Mouse (Mus musculus) CH12.LX (cell line): ENCODE measurements at regions not wholly inside any gene's neighbourhood (a gene's known extent, or its start where the extent isn't known, plus 50 kb on each side); places are given as distances from the start of the nearest gene placed in this dataset.

Experiments used
- DNase-seq: peaks from one replicate; pipeline ENCODE4 v3.0.0-alpha.2; 2013; ENCODE audit errors: extremely low read depth
- H3K27ac ChIP-seq: 2 replicates; pipeline ENCODE4 v1.5.1; 2012; ENCODE audit warnings: low read depth, mild to moderate bottlenecking, control low read depth, moderate library complexity; ENCODE audit not compliant: insufficient read depth
- H3K27me3 ChIP-seq: replicated peaks from 2 replicates; pipeline ENCODE3; 2012; ENCODE audit warnings: inconsistent platforms
- H3K36me3 ChIP-seq, 2 experiments: replicated peaks in 1 of 2; 2 replicates each; pipeline versions ENCODE3 to v1.6.1; 2012; ENCODE audit warnings: inconsistent platforms in 1 of 2, low read length in 1 of 2, mild to moderate bottlenecking in 1 of 2, mixed read lengths in 1 of 2, moderate library complexity in 1 of 2; ENCODE audit not compliant: control insufficient read depth in 1 of 2, insufficient read depth in 1 of 2
- H3K4me1 ChIP-seq, 2 experiments: 2 replicates each; pipeline ENCODE4 v1.6.1; 2012; ENCODE audit warnings: inconsistent platforms in 1 of 2, moderate library complexity in 1 of 2; ENCODE audit not compliant: insufficient read depth in 2 of 2, control insufficient read depth in 1 of 2
- H3K4me2 ChIP-seq: 2 replicates; pipeline ENCODE4 v1.6.1; 2012; ENCODE audit warnings: low read depth, mild to moderate bottlenecking, control low read depth; ENCODE audit not compliant: poor library complexity, insufficient read depth, severe bottlenecking
- H3K4me3 ChIP-seq, 3 experiments: fragments of 150-350 bp in 1 of 3; sonication (generic) in 1 of 3; replicated peaks in 1 of 3; 2 replicates each; pipeline versions ENCODE3 to v1.5.1; 2011 to 2012; ENCODE audit warnings: low read depth in 2 of 3, low read length in 2 of 3, mild to moderate bottlenecking in 2 of 3, moderate library complexity in 2 of 3, control low read depth in 1 of 3, improper control_type of control experiment in 1 of 3, inconsistent platforms in 1 of 3, mixed read lengths in 1 of 3; ENCODE audit not compliant: poor library complexity in 1 of 3
- H3K79me2 ChIP-seq: replicated peaks from 2 replicates; pipeline ENCODE4 v1.6.1; 2012; ENCODE audit warnings: mild to moderate bottlenecking, moderate library complexity; ENCODE audit not compliant: control insufficient read depth, poor library complexity, insufficient read depth, severe bottlenecking; ENCODE audit errors: extremely low read depth
- H3K9ac ChIP-seq: 2 replicates; pipeline ENCODE4 v1.6.1; 2012; ENCODE audit warnings: low read depth, mild to moderate bottlenecking, control low read depth, moderate library complexity; ENCODE audit not compliant: insufficient read depth
- H3K9me3 ChIP-seq: replicated peaks from 2 replicates; pipeline ENCODE3; 2012; ENCODE audit warnings: low read length, inconsistent platforms, mixed read lengths
- CHD1 ChIP-seq: IDR thresholded peaks from 2 replicates; pipeline ENCODE4 v1.6.1; 2012; ENCODE audit warnings: low read depth, low read length, improper control_type of control experiment, inconsistent platforms
- CHD2 ChIP-seq: IDR thresholded peaks from 2 replicates; pipeline ENCODE4 v1.6.1; 2011; ENCODE audit warnings: low read length, improper control_type of control experiment
- CTCF ChIP-seq, 2 experiments: IDR thresholded peaks in 1 of 2; conservative IDR thresholded peaks in 1 of 2; 2 replicates each; pipeline ENCODE4 v1.5.1; 2011 to 2012; ENCODE audit warnings: low read depth in 2 of 2, low read length in 2 of 2, improper control_type of control experiment in 1 of 2, inconsistent platforms in 1 of 2, mild to moderate bottlenecking in 1 of 2, moderate library complexity in 1 of 2
- E2F4 ChIP-seq: IDR thresholded peaks from 2 replicates; pipeline ENCODE4 v1.6.1; 2011; ENCODE audit warnings: low read depth, low read length, improper control_type of control experiment; ENCODE audit not compliant: insufficient replicate concordance
- EP300 ChIP-seq: IDR thresholded peaks from 2 replicates; pipeline ENCODE4 v1.6.1; 2011; ENCODE audit warnings: low read length, improper control_type of control experiment
- GABPA ChIP-seq: IDR thresholded peaks from 2 replicates; pipeline ENCODE4 v1.6.1; 2012; ENCODE audit warnings: low read depth, low read length, improper control_type of control experiment, inconsistent platforms; ENCODE audit not compliant: insufficient replicate concordance
- HCFC1 ChIP-seq: IDR thresholded peaks from 2 replicates; pipeline ENCODE4 v1.6.1; 2012; ENCODE audit warnings: low read depth, mild to moderate bottlenecking, inconsistent platforms, low read length, improper control_type of control experiment
- JUND ChIP-seq: conservative IDR thresholded peaks from 2 replicates; pipeline ENCODE4 v1.6.1; 2011; ENCODE audit warnings: low read depth, low read length, improper control_type of control experiment
- KAT2A ChIP-seq: IDR thresholded peaks from 2 replicates; pipeline ENCODE4 v1.6.1; 2012; ENCODE audit warnings: low read length, improper control_type of control experiment, inconsistent platforms; ENCODE audit not compliant: insufficient replicate concordance
- MAFK ChIP-seq: IDR thresholded peaks from 2 replicates; pipeline ENCODE4 v1.6.1; 2011; ENCODE audit warnings: low read length, improper control_type of control experiment; ENCODE audit not compliant: insufficient replicate concordance
- MAX ChIP-seq: IDR thresholded peaks from 2 replicates; pipeline ENCODE4 v1.6.1; 2011; ENCODE audit warnings: low read length, improper control_type of control experiment
- MAZ ChIP-seq: IDR thresholded peaks from 2 replicates; pipeline ENCODE4 v1.6.1; 2012; ENCODE audit warnings: low read depth, mild to moderate bottlenecking, inconsistent platforms, low read length, improper control_type of control experiment, moderate library complexity
- MXI1 ChIP-seq: IDR thresholded peaks from 2 replicates; pipeline ENCODE4 v1.6.1; 2011; ENCODE audit warnings: mild to moderate bottlenecking, low read depth, low read length, improper control_type of control experiment
- MYC ChIP-seq: IDR thresholded peaks from 2 replicates; pipeline ENCODE4 v1.6.1; 2011; ENCODE audit warnings: low read depth, mild to moderate bottlenecking, improper control_type of control experiment, low read length
- NELFE ChIP-seq: IDR thresholded peaks from 2 replicates; pipeline ENCODE4 v1.6.1; 2011; ENCODE audit warnings: low read depth, low read length, improper control_type of control experiment
- PAX5 ChIP-seq: IDR thresholded peaks from 2 replicates; pipeline ENCODE4 v1.6.1; 2012; ENCODE audit warnings: low read length, inconsistent platforms, mixed read lengths
- POLR2A ChIP-seq: IDR thresholded peaks from 2 replicates; pipeline ENCODE4 v1.6.1; 2011; ENCODE audit warnings: low read depth, mild to moderate bottlenecking, improper control_type of control experiment, low read length
- POLR2AphosphoS2 ChIP-seq: IDR thresholded peaks from 2 replicates; pipeline ENCODE4 v1.6.1; 2011; ENCODE audit warnings: low read depth, low read length, improper control_type of control experiment
- RAD21 ChIP-seq: IDR thresholded peaks from 2 replicates; pipeline ENCODE4 v1.6.1; 2011; ENCODE audit warnings: low read depth, mild to moderate bottlenecking, low read length, improper control_type of control experiment, moderate library complexity
- RCOR1 ChIP-seq: conservative IDR thresholded peaks from 2 replicates; pipeline ENCODE4 v1.6.1; 2012; ENCODE audit warnings: low read depth, mild to moderate bottlenecking, inconsistent platforms, low read length, improper control_type of control experiment
- SIN3A ChIP-seq: IDR thresholded peaks from 2 replicates; pipeline ENCODE4 v1.6.1; 2012; ENCODE audit warnings: low read length, improper control_type of control experiment, inconsistent platforms
- SMC3 ChIP-seq: IDR thresholded peaks from 2 replicates; pipeline ENCODE4 v1.6.1; 2011; ENCODE audit warnings: low read depth, low read length, improper control_type of control experiment
- TBP ChIP-seq: conservative IDR thresholded peaks from 2 replicates; pipeline ENCODE4 v1.6.1; 2011; ENCODE audit warnings: low read depth, low read length, improper control_type of control experiment
- TCF12 ChIP-seq: IDR thresholded peaks from 2 replicates; pipeline ENCODE4 v1.6.1; 2014; ENCODE audit warnings: low read depth, mild to moderate bottlenecking, inconsistent platforms, low read length, improper control_type of control experiment
- UBTF ChIP-seq: IDR thresholded peaks from 2 replicates; pipeline ENCODE4 v1.6.1; 2012; ENCODE audit warnings: low read depth, mild to moderate bottlenecking, inconsistent platforms, low read length, improper control_type of control experiment, moderate library complexity
- ZMIZ1 ChIP-seq: IDR thresholded peaks from 2 replicates; pipeline ENCODE4 v1.6.1; 2012; ENCODE audit warnings: low read depth, mild to moderate bottlenecking, inconsistent platforms, low read length, improper control_type of control experiment
- ZNF384 ChIP-seq: IDR thresholded peaks from 2 replicates; pipeline ENCODE4 v1.6.1; 2012; ENCODE audit warnings: low read depth, low read length, improper control_type of control experiment, inconsistent platforms
- dilution Hi-C: fragments of 300-500 bp; cut with MboI; formaldehyde crosslinking; loops from 2 replicates; pipeline ENCODE4 v1.14.3; 2020; ENCODE audit warnings: low sequenced_read_pairs; ENCODE audit not compliant: extremely low pct_unique_long_range_greater_than_20kb, extremely low pct_ligation_motif_present
- in situ Hi-C: fragments of 300-500 bp; cut with MboI; formaldehyde crosslinking; loops from 3 replicates; pipeline ENCODE4 v1.14.3; 2019; ENCODE audit warnings: low sequenced_read_pairs, low pct_ligation_motif_present, low pct_unique_long_range_greater_than_20kb, mixed read lengths

DNA sequence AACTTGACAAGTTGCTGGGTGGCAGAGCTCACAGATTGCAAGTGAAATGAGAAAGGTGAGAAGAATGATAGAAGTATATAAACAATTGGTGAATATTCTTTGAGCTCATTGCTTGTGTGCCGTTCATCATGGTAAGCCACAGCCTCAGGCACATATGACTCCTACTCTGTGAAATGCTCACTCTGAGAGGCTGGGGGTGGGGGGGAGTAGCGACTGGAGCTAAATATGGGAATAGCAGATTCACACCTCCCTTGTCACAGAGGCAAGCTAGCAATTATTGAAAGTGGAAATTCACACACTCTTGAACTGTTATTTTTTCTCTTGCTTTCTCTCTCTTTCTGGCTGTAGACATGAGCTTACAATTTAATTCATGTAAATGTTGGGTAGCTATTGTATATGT, 481.0 kb upstream of the Lcorl start:
- no peaks in the 10 kb centered on the region for H3K27me3 ChIP-seq
- H3K27ac ChIP-seq = no peak overlapping the region
- no peak for DNase-seq
- H3K36me3 ChIP-seq = no peaks in the 10 kb centered on the region
- in situ Hi-C loops (loop anchor here (25.0 kb wide), 2 partner anchors 801 to 876 kb away; partner anchors contain the start of genes Clrn2 and Qdpr), dilution Hi-C loops (no loop called here)
- H3K4me1 ChIP-seq = no peaks in the 10 kb centered on the region
- no peaks in the 10 kb centered on the region for H3K79me2 ChIP-seq
- no peak overlapping the region for H3K4me2 ChIP-seq
- no peak for TF ChIP-seq SMC3
- no peak for TF ChIP-seq PAX5
- TF ChIP-seq MAZ = no peak
- TF ChIP-seq TCF12 = no peak
- TF ChIP-seq NELFE = no peak
- TF ChIP-seq CTCF (conservative IDR thresholded peaks at IDR 0.05 in 1 of 2, IDR thresholded peaks at IDR 0.05 in 1 of 2; ENCODE audit: low read depth in 2 of 2, low read length in 2 of 2) = no peak
- TF ChIP-seq GABPA = no peak
- TF ChIP-seq TBP = no peak
- no peak for TF ChIP-seq HCFC1
- TF ChIP-seq ZNF384 = no peak
- no peak for TF ChIP-seq JUND
- no peak for TF ChIP-seq SIN3A
- no peak for TF ChIP-seq KAT2A
- no peak for TF ChIP-seq POLR2A
- no peak for TF ChIP-seq CHD1
- TF ChIP-seq UBTF = no peak
- TF ChIP-seq MYC = no peak
- TF ChIP-seq, all 38 proteins: peak for 0
- Histone ChIP-seq H3K9me3 (no peaks in the 10 kb centered on the region), H3K4me3 (no peak overlapping the region), H3K9ac (no peak overlapping the region)

- H3K4me3 ChIP-seq = no peak overlapping the region
- no peaks in the 10 kb centered on the region for H3K27me3 ChIP-seq
- no peaks in the 10 kb centered on the region for H3K36me3 ChIP-seq
- dilution Hi-C loops (no loop called here), in situ Hi-C loops (loop anchor here (25.0 kb wide), 2 partner anchors 794 to 869 kb away; partner anchors contain the start of genes Clrn2 and Qdpr)
- no peak overlapping the region for H3K9ac ChIP-seq
- no peak overlapping the region for H3K27ac ChIP-seq
- TF ChIP-seq TCF12 = no peak
- TF ChIP-seq ZMIZ1 = no peak
- no peak for TF ChIP-seq SIN3A
- TF ChIP-seq RAD21 = no peak
- no peak for TF ChIP-seq MAX
- no peak for TF ChIP-seq CHD2
- TF ChIP-seq E2F4 = no peak
- no peak for TF ChIP-seq MAZ
- no peak for TF ChIP-seq EP300
- TF ChIP-seq POLR2A = no peak
- TF ChIP-seq ZNF384 = no peak
- TF ChIP-seq UBTF = no peak
- TF ChIP-seq PAX5 = no peak
- TF ChIP-seq RCOR1 = no peak
- no peak for TF ChIP-seq MXI1
- no peak for TF ChIP-seq MAFK
- TF ChIP-seq POLR2AphosphoS2 = no peak
- TF ChIP-seq CHD1 = no peak
- no peak for TF ChIP-seq KAT2A
- H3K79me2 ChIP-seq = no peaks in the 10 kb centered on the region
- DNase-seq = no peak
- no peaks in the 10 kb centered on the region for H3K9me3 ChIP-seq
- no peaks in the 10 kb centered on the region for H3K4me1 ChIP-seq
- H3K4me2 ChIP-seq = no peak overlapping the region
These were observed 473.5 kb upstream of the Lcorl start for GRCm38 (mm10) chr5:46330880-46331279.
